Mouse (Mus musculus): ENCODE data around the gene 4930402F06Rik.

GRCm38 (mm10) chr2:35397096-35397495, at the start of gene 4930402F06Rik:
- TF ChIP-seq CTCF (IDR thresholded peaks at IDR 0.05; ENCODE audit: insufficient read depth, low read depth, low read length), result no peak
- no peak for TF ChIP-seq POLR2A (IDR thresholded peaks at IDR 0.05; ENCODE audit: insufficient read depth, low read depth, low read length)
